Mouse (Mus musculus): ENCODE results near the gene Lrrc26. TPM values are rescaled to one million over a fixed set of nuclear protein-coding genes. Genes with fewer than 3 reads are reported as not detected.

Gene Lrrc26
- polyA plus RNA-seq, 1 experiment: not detected

GRCm38 (mm10) chr2:25310180-25310579 is 20.5 kb downstream of the Lrrc26 start:
- TF ChIP-seq GATA1 (IDR thresholded peaks at IDR 0.05; ENCODE audit: borderline replicate concordance, low read length) (no peak), FLI1 (IDR thresholded peaks at IDR 0.05; ENCODE audit: low read length) (no peak)
- Histone ChIP-seq H3K27me3 (replicated peaks) (peaks cover 92% of the 10 kb centered on the region), H3K4me1 (peaks cover 23% of the 10 kb centered on the region), H3K9me3 (peaks cover 5% of the 10 kb centered on the region), H3K4me3 (replicated peaks) (no peak overlapping the region), H3K36me3 (replicated peaks; ENCODE audit: low read length) (no peaks in the 10 kb centered on the region)

GRCm38 (mm10) chr2:25310969-25311368 is 21.3 kb downstream of the Lrrc26 start:
- H3K4me1 ChIP-seq: peaks cover 17% of the 10 kb centered on the region
- peaks cover 92% of the 10 kb centered on the region for H3K27me3 ChIP-seq (replicated peaks)
- no peak for TF ChIP-seq GATA1 (IDR thresholded peaks at IDR 0.05; ENCODE audit: borderline replicate concordance, low read length)
- TF ChIP-seq FLI1 (IDR thresholded peaks at IDR 0.05; ENCODE audit: low read length): no peak
- H3K36me3 ChIP-seq (replicated peaks; ENCODE audit: low read length): no peaks in the 10 kb centered on the region
- H3K4me3 ChIP-seq (replicated peaks): peak overlapping the region; percentile 38
- H3K9me3 ChIP-seq: peaks cover 5% of the 10 kb centered on the region

DNA sequence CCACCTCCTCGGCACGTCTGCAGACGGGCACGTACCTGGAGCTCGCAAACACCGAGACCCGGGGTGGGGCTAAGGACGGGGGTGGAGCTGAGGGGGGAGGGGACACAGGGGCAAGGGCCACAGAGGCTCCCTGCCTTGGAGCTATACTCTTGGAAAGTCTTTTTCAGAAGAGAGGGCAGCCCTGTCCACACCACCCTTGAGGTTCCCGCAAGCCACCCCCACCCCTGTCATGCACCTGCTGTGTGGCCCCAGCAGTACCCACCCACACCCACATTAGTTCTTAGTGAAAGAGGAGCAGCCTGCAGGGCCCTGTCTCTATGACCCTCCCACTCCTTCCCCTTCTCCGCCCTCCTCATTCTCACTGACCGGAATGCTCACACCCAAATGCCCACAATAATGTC is 21.8 kb downstream of the Lrrc26 start:
- TF ChIP-seq GATA1 (IDR thresholded peaks at IDR 0.05; ENCODE audit: borderline replicate concordance, low read length) (no peak), FLI1 (IDR thresholded peaks at IDR 0.05; ENCODE audit: low read length) (no peak)
- H3K27me3 ChIP-seq (replicated peaks): peaks cover 92% of the 10 kb centered on the region
- peaks cover 5% of the 10 kb centered on the region for H3K9me3 ChIP-seq
- no peaks in the 10 kb centered on the region for H3K36me3 ChIP-seq (replicated peaks; ENCODE audit: low read length)
- H3K4me1 ChIP-seq: peaks cover 17% of the 10 kb centered on the region
- no peak overlapping the region for H3K4me3 ChIP-seq (replicated peaks)

DNA sequence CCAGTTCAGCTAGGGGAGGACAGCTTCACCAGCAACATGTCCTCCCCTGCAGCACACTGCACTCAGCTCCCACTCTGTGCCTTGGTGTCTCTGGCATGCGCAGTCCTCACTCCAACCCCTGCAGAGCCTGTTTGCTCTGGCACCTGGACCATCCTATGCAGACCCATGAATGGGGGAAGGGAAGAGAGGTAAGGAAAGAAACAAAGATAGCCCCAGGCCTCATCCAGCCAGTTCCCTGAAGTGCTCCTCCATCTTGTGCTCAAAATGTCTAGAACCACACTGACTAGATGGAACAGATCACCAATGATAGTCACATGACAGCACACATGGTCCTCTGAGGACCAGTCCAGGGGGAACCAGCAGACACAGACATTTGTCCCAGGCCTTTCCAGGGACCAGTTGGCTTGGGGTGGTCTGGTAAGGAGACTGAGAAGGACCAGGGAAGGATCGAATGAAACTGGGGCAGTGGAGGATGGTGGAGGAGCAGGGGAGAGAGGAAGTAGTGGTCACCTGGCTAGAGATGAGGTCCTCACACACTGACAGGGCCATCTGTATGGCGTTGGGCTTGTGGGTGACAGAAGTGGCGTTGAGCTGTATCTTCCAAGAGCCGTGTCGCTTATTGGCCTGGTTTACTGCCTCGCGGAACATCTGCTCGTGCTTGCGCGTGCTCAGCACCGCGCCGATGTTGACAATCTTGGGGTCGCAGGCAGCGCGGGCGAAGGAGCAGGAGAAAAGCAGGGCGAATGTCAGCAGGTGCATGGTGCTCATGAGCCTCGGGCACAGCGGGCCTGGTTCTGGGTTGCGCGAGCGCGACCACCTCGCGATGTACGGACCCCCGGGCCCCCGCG is 28.6 kb downstream of the Lrrc26 start:
- H3K9me3 ChIP-seq: peaks cover 4% of the 10 kb centered on the region; the same call in 1 of the 2 replicates
- H3K4me3 ChIP-seq (replicated peaks): peak overlapping the region; percentile 88
- TF ChIP-seq FLI1 (IDR thresholded peaks at IDR 0.05; ENCODE audit: low read length): no peak
- no peak for TF ChIP-seq GATA1 (IDR thresholded peaks at IDR 0.05; ENCODE audit: borderline replicate concordance, low read length)
- H3K36me3 ChIP-seq (replicated peaks; ENCODE audit: low read length): no peaks in the 10 kb centered on the region
- H3K27me3 ChIP-seq (replicated peaks): peaks cover 92% of the 10 kb centered on the region
- H3K4me1 ChIP-seq: peaks cover 13% of the 10 kb centered on the region

DNA sequence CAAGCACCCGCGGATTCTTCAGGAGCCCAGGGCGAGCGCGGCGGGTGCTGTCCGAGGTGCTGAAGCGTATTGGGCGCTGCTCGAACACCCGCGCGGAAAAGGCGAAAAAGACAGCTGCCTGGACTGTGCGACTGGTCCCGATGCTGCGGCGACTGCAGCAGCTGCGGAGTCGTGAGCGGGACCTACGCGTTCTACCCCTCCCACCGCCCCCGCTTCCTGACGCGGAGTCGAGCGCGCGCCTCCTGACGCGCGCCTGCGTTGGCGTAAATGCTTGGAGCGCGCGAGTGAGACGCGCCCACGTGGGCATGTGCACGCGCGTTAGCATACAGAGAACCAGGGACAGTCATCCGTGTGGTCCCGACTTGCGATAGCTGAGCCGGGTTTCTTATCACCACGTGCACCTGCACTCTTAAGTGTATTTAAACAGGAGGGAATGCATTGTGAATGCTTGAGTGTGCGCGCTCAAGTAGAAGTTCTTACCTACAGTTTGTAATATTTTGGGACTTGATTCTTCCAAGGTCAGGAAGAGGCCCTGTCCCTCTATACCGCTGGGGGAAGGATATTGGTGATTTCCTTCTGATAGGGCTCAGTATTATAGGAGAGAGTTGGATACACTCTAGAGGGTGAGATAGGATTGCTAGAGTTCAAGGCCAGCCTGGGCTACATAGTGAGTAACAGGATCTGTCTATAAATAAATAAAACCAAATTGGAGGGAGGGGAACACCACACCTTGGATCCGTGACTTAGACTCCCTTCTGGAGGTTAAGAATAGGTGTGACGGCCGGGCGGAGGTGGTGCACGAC is 29.5 kb downstream of the Lrrc26 start, which contains the start of gene Grin1:
Grin1 (minus strand) TSS at position 217 of the 803 bp plus-strand sequence.
- Histone ChIP-seq H3K4me3 (replicated peaks) (peak within 1 kb of the TSS; percentile 88), H3K9me3 (peaks cover 4% of the 10 kb centered on the region; the same call in 1 of the 2 replicates), H3K27me3 (replicated peaks) (peaks cover 85% of the 10 kb centered on the region), H3K4me1 (peaks cover 11% of the 10 kb centered on the region), H3K36me3 (replicated peaks; ENCODE audit: low read length) (no peaks in the 10 kb centered on the region)
- no peak for TF ChIP-seq GATA1 (IDR thresholded peaks at IDR 0.05; ENCODE audit: borderline replicate concordance, low read length)
- no peak for TF ChIP-seq FLI1 (IDR thresholded peaks at IDR 0.05; ENCODE audit: low read length)

DNA sequence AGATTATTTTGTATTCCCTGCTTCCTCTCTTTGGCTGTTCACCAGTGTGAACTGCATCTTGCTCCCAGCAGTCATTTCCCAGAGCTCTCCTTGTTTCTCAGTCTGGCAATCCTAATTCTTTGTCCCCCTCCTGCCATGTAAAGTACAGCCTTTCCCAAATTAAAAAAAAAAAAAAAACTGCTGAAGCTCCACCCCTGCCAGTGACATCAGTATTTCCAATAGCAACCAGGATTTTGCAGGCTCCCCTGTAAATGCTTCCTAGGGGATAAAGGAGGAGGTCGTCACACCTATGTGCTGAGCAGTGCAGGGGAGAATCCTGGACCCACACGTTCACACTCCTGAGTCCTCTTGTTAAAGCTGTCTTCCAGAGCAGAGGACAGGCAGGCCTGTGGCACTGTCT is 30.4 kb downstream of the Lrrc26 start:
- Histone ChIP-seq H3K27me3 (replicated peaks) (peaks cover 82% of the 10 kb centered on the region), H3K9me3 (peaks cover 4% of the 10 kb centered on the region; the same call in 1 of the 2 replicates), H3K4me1 (peaks cover 11% of the 10 kb centered on the region), H3K36me3 (replicated peaks; ENCODE audit: low read length) (no peaks in the 10 kb centered on the region), H3K4me3 (replicated peaks) (no peak overlapping the region)
- TF ChIP-seq FLI1 (IDR thresholded peaks at IDR 0.05; ENCODE audit: low read length) (no peak), GATA1 (IDR thresholded peaks at IDR 0.05; ENCODE audit: borderline replicate concordance, low read length) (no peak)

DNA sequence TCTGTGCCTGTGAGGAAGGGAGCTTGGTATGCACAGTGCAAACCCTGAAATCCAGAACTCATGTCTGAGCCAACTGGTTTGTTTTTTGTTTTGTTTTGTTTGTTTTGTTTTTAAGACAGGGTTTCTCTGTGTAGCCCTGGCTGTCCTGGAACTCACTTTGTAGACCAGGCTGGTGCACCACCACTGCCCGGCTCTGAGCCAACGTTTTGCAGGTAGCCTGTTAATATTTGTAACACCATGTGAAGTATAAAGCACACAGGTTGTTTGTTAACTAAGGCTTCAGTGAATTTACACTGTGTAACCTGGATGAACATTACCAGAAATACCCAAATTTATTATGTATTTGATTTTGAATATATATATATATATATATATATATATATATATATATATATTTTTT is 36.3 kb downstream of the Lrrc26 start:
- Histone ChIP-seq H3K4me1 (peaks cover 10% of the 10 kb centered on the region), H3K27me3 (replicated peaks) (peaks cover 28% of the 10 kb centered on the region), H3K9me3 (no peaks in the 10 kb centered on the region), H3K36me3 (replicated peaks; ENCODE audit: low read length) (no peaks in the 10 kb centered on the region), H3K4me3 (replicated peaks) (no peak overlapping the region)
- TF ChIP-seq GATA1 (IDR thresholded peaks at IDR 0.05; ENCODE audit: borderline replicate concordance, low read length) (no peak), FLI1 (IDR thresholded peaks at IDR 0.05; ENCODE audit: low read length) (no peak)

DNA sequence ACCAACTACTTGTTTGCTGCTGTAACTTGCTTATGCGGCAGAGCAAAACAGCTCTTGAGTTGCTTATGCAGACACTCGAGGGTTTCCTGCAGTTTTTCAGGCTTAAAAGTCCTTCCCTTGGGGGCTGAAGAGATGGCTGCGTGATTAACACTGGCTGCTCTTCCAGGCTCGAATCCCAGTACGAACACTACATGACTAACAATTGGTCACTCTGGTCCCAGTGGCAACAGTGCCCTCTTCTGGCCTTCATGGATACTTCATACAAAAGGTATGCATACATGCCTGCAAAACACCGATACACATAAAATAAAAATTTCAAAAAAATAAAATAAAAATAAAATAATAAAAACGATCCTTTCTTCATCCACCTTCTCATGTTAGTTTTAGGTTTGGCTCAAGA is 38.7 kb downstream of the Lrrc26 start:
- H3K4me1 ChIP-seq: peaks cover 27% of the 10 kb centered on the region
- H3K27me3 ChIP-seq (replicated peaks): peaks cover 9% of the 10 kb centered on the region
- no peaks in the 10 kb centered on the region for H3K9me3 ChIP-seq
- no peaks in the 10 kb centered on the region for H3K36me3 ChIP-seq (replicated peaks; ENCODE audit: low read length)
- no peak for TF ChIP-seq GATA1 (IDR thresholded peaks at IDR 0.05; ENCODE audit: borderline replicate concordance, low read length)
- no peak for TF ChIP-seq FLI1 (IDR thresholded peaks at IDR 0.05; ENCODE audit: low read length)
- no peak overlapping the region for H3K4me3 ChIP-seq (replicated peaks)

DNA sequence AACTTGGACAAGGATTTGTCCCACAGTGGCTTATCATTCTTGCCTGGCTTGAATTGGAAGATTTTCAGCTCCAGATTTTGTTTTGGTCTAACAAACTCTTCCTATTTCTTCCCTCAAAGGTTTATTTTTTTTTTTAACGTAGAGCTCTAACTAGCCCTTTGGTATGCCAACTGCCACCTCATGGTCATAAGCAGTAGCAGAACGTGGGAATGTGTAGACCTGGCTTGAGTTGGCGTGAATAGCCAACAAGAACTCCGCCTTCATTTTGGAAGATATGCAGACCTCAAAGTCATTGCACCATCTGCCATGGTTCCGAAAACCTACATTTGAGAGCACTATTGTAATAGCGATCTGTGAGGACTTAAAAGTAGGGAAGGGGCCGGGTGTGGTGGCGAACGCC is 41.8 kb downstream of the Lrrc26 start:
- peaks cover 50% of the 10 kb centered on the region for H3K4me1 ChIP-seq
- no peaks in the 10 kb centered on the region for H3K9me3 ChIP-seq
- TF ChIP-seq GATA1 (IDR thresholded peaks at IDR 0.05; ENCODE audit: borderline replicate concordance, low read length) (no peak), FLI1 (IDR thresholded peaks at IDR 0.05; ENCODE audit: low read length) (no peak)
- H3K4me3 ChIP-seq (replicated peaks): peak overlapping the region; percentile 97
- peaks cover 3% of the 10 kb centered on the region for H3K27me3 ChIP-seq (replicated peaks)
- H3K36me3 ChIP-seq (replicated peaks; ENCODE audit: low read length): peaks cover 30% of the 10 kb centered on the region

Measured in megakaryocyte, embryonic 14.5 days (primary cell).